Mouse (Mus musculus) v-Abl transformed pro-B cells (cell line): ENCODE measurements around the gene Slc35b2.

Experiments
- in situ Hi-C, 2 experiments: fragments of 400-800 bp; cut with MboI; formaldehyde crosslinking; loops; one replicate each; pipeline ENCODE4 v1.15.1; 2025; ENCODE audit not compliant: unreplicated experiment in 2 of 2

The Slc35b2 gene

DNA sequence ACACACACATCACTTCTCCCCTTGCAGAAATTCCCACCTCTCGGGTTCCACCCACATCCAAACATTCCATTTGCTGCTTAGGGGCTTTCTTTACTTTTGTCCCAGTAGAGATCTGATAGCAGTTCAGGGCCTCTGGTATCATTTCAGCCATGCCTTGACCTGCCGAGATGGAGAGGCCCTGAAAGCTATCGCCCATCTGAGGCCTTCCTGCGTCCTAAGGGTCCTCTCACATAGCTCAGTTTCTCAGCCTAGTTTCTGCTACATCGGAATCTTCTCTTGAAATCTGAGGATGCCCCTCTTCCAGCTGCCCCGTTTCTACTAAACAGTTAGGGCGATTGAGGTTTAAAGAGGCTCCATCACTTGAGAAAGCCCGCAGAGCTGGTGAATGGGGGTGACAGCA lies 30.5 kb downstream of the Slc35b2 start:
- in situ Hi-C loops: loop anchor here in 1 of 2 experiments (5.0 kb wide), 1 partner anchor 33 kb away; no protein-coding TSS in a partner anchor

DNA sequence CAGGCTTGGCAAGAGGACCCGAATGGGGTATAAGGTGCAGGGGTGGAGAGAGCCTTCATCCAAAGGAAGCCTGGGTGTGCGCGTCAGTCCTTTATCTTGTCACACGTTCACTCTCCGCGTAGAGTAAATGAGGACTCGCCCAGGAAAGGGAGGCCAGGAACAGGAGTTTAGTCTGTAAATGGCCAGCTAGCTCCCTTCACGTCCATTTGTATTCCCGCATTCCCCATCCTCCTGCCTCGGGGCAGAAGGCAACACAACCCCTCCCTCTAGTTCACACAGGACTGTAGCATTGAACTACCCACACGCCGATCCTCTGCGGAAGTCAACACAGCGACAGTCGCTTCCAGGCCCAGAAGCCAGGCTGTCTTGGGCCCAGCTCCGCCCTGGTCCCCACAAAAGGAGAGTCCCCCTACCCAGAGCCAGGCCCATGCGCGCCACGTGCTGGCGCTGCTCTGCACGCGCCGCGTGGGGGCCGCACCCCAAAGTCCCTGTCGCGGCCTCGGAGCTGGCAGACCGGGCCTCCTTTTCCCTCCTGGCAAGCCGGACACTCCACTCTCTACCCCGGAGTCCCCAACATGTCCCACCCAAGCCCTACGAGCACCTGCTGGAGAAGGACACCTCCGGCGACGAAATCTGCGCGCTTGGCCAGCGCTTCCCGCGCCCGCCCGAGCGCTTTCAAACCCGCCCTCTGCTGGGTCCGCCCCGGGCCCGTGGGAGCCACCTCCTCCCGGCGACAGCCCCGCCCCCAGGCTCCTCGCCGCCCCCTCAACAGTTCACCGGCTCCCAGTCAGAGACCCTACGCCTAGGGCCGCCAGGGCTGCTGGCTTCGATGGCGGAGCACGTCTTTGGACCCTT lies 31.4 kb downstream of the Slc35b2 start:
- in situ Hi-C loops: loop anchor here in 1 of 2 experiments (5.0 kb wide), 1 partner anchor 32 kb away; no protein-coding TSS in a partner anchor

DNA sequence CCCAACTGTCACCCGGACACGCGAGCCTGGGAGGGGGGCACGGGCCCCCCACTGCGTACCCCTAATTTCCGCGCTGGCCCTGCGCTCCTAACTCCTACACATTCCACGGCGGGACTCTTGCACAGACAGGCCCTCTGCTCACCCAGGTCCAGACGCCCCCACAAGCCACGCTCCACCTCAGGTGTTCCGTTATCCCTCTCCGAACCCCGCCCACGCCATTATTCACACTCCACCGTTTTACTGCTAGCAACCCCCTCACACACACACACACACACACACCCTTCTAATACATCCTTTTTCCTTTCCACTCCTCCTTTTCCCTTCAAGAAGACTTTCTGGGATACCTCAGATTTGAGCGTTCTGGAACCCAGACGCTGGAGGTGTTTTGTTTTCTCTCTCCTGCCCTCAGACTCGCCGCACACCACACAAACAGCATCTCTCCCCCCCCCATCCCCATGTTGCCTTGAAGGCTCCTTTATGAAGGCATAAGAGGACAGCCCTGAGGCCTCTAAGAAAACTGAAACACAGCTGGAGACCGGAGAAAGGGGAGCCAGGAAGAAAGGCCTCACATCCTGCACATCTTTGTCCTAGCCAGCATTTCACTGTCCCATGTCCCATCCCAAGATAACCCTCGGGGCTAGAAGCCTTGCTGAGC lies 32.2 kb downstream of the Slc35b2 start:
- in situ Hi-C loops: no loop called here

DNA sequence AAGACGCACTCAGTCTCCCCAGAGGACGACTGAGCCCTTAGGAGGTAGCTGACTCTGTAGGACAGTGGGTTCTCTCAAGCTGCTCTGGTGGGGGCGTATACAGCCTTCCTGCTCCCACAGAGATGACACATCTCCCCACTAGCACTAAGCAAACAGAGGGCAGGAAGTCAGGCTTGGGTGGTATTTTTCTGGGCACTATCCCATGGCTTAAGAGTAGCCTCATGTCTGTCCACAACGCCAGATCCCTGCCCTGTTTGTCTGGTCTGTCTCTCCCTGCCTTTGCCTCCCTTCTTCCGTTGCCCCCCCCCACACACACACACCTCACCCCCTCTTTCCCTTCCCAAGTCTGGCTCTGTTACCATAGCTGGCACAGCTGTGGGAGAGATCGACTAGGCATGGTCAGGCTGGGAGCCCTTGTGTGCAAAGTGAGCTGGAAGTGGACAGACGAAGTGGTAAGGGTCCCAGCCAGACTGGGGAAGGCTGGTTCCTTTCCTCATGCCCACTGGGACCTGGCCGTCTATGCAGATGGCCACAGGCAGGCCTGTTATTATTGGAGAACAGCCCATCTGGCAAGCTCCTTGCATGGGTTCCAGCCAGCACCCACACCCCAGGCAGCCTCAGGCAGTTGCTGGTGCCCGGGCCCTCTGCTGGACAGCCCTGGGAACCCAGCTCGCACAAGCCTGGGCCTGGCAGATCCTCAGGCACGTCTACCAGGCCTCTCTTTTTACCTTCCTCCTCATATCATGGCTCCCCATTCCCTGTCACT lies 33.1 kb downstream of the Slc35b2 start:
- in situ Hi-C loops: no loop called here

DNA sequence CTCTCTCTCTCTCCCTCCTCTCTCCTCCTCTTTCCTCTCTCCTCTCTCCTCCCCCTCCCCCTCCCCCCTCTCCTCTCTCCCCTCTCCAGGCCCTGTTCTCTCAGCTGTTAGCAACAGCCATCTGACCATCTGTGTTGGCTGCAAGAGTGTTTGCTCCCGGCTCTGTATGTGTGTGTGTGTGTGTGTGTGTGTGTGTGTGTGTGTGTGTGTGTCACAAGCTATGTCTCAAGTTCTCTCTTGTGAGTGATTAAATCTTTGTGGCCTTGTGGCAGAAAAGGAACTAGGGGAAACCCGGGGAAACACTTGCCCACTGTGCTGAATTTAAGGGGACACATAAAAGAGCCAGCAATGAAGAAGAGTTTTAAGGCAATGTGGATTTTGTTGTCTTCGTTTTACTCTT lies 34.1 kb downstream of the Slc35b2 start:
- in situ Hi-C loops: no loop called here

DNA sequence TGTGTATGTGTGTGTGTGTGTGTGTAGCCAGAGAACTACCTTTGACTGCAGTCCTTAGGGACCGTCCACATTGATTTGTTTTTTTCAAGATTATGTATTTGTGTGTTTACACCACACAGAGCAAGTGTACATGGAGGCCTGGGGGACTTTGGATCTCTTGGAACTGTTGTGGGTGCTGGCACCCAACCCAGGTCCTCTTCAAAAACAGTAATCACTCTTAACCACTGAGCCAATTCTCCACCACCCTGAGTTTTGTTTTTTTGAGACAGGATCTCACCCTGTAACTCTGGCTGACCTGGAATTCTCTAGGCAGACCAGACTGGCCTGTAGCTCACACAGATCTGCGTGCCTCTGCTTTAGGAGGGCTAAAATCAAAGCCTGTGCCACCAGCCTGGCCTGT lies 34.7 kb downstream of the Slc35b2 start:
- in situ Hi-C loops: no loop called here

DNA sequence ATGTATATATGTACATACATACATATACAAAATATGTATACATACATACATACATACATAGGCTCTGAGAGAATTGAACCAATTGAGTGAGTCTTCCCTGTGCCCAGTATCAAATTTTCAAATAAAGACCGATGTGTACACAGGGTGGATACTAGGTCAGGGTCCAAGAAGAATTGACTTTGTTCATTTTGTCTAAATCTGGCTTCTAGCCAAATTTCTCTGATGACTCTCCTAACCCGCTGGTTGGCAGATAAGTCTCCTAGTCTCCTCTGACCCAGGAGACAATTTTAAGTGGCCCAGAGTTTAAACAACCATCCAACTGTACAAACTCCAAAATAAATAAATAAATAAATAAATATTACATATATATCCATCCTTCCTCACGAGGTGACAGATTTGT lies 35.2 kb downstream of the Slc35b2 start:
- in situ Hi-C loops: no loop called here

DNA sequence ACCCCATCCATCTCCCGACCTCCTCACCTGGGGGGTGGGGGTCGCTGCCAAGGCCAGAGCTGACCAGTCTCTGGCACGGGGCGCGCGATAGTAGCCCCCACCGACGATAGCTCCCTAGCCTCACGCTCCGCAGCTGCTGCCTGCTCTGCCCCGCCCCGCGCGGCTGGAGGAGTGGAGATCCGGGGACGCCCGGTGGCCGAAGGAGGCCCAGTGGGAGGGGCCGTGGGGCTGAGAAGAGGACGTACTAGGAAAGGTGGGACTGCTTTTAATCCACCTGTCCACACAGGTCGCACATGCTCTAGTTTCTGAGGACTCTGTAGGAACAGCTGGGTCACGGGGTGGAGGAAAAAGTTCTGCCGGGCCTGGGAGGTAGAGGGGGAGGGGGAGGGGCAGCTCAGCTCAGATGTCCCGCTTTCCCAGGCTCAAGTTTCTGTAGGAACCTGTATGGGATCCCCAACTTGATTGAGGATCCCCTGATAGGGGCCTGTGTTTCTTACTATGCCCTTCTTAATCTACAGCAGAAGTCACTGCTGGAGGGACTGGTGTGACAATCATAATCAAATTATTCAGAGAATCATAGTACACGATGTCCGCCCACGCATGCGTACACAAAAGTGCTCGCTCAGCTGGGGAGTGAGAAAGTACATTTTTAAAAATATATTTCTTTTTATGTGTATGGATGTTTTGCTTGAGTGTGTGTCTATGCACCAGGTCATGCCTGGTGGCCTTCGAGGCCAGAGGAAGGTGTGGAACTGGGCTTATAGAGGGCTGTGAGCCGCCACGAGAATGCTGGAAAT lies 36.0 kb downstream of the Slc35b2 start, which contains the start of gene Slc29a1:
Gene Slc29a1, minus strand, starts transcription at position 161 of the 797 bp plus-strand sequence.
- in situ Hi-C loops: no loop called here

DNA sequence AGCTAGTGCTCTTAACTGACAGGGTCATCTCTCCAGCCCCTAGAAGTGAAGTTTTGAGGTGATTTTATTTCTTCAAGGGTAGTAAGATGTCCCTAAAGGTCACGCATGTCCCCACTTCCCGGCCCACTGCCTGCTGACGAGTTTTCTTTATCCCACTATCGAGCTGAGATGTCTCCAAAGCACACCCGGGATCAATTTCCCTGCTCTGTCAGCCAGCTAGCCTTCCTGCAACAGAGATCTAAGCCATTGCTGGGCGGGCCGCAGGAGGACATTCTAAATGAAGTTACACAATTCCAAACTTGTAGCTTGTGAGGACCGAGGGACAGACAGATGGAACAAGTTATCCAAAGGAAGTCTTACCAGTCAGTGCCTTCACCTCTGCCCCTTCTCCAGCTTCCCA lies 36.6 kb downstream of the Slc35b2 start:
- in situ Hi-C loops: no loop called here

DNA sequence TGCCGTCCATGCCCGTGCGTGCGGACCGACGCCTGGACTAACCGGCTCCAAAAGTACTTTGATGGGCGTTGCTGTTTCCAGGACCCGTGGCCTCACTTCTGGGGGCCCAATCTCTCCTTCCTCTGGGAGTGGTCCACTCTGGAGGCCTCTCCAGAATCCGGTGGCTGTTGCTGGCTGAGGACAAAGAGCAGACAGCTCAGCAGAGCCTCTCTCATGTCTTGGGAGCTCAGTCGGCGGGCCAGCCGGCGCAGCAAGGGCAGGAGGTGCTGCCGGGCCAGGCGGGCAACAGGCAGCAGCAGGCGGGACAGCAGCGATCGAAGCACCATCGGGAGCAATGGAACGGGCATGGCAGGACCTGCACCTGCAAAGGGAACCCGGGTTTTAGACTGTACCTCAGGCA lies 37.7 kb downstream of the Slc35b2 start:
- in situ Hi-C loops: no loop called here

DNA sequence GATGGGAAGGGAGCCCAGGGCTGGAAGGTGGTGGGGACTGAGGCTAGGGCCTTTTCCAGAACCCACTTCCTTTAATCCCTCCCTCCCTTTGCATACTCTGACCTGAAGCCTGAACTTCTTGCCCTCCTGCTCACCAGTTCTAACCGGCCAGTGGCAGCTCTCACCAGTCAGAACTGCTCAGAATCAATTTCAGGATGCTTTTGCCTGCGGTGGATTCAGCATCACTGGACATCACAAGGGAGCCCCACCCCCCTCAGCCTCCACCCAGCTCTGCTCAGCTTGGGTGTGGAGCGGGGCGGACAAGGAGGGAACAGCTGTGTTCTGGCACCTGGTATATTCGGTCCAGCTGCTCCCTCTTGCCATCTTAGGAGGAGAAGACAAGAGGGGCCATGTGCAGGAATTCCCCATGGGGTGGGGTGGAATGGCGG lies 38.2 kb downstream of the Slc35b2 start, which contains the start of gene Mymx:
Gene Mymx, minus strand, starts transcription at position 226 of the 428 bp plus-strand sequence.
- in situ Hi-C loops: no loop called here

DNA sequence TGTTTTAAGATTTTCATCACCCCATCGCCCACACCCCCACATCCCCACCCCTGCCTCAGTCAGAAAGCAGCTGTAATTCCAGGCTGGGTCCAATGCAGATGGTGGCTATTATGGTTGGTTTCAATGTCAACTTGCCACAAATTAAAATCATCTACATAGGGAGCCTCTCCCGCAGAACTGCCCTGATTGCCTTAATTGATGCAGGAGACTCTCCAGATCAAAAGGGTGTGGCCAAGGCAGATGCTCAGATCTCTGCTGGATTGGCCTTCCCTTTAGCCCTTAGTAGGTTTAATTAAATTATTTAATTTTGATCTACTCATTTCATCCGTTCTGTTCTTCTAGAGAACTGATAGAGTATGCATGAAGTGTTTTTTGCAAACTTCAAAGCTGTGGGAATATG lies 39.3 kb downstream of the Slc35b2 start:
- in situ Hi-C loops: no loop called here

DNA sequence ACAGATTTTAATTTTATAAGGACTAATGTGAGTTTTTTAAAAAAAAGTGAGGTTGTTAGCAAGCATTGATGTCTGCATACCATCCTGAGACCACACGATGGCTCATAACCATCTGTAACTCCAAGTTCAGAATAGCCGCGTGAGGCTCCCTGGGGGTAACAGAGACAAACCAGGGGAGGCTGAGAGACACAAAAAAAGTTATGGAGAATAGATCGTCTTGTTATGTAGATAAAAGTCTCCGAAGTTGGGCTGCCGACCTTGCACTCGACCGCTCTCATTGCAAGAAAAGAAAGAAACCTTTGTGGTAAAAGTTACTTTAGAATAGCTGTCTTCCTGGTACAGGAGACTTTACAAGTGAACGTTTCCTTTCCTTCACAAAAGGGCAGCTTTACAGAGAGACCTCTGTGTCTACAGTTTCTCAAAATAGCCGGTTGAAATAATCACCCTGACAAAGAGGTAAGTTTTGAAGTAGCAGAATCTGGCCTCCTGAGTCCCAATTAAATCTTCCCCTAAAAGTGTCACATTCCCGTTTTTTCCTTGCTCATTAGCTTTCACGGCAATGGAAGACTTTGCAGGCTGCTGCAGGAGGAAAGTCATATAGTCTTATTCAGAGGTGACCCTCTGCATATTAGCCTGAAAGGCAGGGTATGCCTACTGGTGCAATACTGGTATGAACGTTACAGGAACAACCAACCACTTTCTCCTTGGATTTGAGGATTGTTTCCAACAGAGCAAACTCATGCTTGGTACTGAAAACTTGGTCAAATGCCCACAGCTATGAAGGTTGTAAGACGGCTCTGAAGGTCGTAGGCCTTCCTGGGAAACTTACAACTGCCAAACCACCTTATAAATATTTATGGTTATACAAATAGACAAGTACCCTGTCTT lies 43.6 kb downstream of the Slc35b2 start:
- in situ Hi-C loops: no loop called here

DNA sequence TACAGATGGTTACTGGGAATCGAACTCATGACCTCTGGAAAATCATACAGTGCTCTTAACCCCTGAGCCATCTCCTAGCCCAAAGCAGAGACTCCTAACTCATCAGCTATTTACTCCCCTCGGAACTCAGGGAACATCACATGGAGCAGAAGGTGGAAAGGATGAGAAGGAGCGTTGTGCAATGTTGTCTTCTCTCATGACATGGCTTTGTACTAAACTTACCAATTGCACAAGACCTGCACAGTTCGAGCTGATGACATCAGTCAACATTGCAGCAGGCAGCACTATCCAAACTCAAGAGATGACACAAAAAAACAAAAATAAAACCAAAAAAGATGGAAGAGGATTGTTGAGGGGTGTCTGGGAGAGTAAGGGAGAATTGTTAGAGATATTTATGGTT lies 44.7 kb downstream of the Slc35b2 start:
- in situ Hi-C loops: no loop called here

DNA sequence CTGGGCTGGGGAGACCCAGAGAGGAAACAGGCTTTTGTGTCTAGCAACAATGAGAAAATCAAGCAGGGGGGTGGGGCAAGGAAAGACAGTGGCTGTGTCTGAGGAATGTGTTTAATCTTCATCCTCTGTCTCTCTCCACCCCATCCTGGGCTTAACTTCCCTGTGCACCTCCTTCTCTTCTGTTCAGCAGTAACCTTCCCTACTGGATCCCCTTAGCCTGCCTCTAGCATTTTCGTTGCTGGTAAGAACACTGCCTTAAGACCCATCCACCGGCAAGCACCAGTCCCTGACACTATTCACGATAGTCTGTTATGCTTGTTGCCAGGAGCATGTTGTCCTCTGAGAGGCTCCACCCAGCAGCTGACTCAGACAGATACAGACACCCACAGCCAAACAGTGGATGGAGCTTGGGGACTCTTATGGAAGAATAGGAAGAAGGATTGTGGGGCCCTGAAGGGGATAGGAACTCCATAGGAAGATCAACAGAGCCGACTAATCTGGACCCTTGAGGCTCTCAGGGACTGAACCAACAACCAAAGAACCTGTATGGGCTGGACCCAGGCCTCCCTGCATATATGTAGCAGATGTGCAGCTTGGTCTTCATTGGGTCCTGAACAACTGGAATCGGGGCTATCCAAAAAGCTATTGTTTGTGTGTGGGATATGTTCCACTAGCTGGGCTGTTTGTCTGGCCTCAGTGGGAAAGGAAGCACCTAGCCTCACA lies 46.6 kb downstream of the Slc35b2 start:
- in situ Hi-C loops: no loop called here

DNA sequence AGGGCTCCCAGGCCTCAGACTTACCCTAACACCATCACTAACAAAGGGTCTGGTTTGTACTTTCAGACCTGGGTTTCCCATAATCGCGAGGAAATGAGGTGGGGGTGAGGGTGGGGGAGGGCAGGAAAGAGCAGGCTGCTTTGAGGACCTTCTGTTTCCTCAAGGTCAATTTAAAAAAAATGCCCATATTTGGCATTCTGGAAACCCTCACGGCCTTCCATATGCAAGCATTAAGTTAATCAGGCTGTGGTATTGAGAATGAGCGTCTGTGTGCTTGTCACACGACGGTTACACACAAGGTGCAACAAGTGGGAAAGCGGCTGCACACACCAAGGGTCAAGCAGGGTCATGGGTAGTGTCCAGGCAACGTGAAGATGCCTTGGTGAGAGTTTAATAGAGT lies 48.3 kb downstream of the Slc35b2 start:
- in situ Hi-C loops: no loop called here

DNA sequence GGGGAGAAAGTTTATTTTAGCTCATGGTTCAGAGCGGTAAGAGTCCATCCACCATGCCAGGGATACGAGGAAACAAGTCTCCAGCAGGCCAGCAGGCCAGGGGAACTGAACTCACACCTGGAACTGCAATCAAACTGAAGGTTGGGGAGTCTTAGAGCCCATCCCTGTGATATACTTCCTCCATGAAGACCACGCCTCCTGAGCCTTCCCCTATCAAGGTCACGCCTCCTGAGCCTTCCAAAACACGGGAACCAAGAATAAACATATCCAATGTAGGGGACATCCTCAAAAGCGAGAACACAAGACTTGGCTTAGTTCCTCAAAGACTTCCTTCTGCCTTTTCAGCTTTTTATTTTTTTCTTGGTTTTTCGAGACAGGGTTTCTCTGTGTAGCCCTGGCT lies 49.2 kb downstream of the Slc35b2 start:
- in situ Hi-C loops: no loop called here

DNA sequence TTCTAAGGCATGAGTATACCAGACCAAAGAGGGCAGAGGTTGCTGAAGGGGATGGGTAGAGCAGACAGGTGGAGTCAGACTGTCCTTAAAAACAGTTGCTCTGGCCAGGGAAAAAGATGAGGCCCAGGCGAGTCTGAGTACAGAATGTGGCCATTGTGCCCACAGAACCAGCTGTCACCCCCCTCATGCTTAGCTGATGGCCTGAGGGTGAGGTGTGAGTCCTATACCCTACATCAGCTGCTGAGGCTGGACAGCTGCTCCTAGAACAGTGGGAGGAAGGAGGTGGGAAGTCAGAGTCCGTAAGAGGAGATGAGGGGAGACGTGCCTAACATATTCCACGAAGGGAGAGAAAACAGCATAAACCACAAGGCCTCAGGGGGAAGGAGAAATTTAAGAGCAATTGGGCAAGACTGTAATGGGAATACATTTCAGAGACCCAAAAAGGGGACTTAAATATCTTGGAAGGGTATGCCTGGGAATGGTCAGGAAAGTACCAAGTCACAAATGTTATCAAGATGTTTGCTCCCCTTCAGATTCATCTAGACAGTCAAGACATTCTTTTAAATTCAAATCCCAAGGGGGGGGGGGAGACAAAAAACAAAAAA lies 52.5 kb downstream of the Slc35b2 start:
- in situ Hi-C loops: no loop called here
